Mouse (Mus musculus) ZHBTc4 (cell line): ENCODE data around the gene Pfkl.
"Not testable (repeated sequence)": the region's sequence is repeated elsewhere in the genome, so short reads cannot be mapped to it uniquely, and the experiment has no call there.

Source experiments
- DNase-seq: peaks from one replicate; pipeline ENCODE4 v3.0.0-alpha.2; 2011; ENCODE audit warnings: low read depth, low spot score

Gene Pfkl

DNA sequence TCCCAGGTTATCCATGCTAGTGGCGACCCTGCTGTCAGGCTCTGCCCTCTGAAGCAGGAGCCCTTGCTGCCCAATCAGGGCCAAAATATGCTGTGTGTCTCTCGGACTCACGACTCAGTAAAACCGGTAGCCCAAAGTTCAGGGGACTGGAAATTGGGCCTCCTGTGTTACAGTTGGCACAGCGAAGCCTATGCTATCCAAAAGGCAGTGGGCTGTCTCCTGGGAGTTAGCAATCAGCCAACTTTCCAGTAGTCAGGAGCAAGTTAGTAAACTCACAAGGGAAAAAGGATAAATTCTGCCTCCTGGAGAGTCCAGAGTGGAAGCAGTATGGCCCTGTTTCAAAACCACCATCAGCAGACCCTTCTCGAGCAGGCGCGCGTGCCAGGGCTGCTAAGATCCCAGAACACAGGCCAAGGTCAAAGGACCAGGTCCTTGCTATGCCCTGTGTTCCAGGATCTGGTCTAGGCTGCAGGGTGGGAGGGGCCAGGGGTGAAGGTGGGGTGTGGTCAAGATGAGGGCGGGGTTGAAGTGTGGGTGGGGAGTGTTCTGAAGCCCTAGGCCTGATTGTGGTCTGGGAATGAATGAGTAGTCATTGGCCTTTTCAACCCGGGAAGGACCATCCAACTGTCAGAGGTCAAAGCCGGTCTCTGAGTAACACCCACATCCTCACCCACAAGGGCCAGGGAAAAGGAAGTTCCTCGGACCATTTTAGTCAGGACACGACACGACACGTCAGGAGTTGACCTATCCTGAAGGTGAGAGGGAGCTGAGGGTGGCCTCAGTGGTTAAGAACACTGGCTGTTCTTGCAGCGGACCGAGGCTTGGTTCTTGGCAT, 3.0 kb upstream of the Pfkl start:
- peak; percentile 86 for DNase-seq

DNA sequence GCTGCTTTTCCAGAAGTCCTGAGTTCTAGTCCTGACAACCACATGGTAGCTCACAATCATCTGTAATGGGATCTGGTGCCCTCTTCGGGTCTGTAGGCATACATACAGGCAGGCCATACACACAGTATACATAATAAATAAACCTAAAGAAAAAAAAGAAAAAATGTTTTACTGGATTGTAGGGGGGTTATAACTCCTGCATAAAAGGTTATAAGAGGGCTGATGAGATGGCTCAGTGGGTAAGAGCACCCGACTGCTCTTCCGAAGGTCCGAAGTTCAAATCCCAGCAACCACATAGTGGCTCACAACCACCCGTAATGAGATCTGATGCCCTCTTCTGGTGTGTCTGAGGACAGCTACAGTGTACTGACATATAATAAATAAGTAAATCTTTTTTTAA, 1.2 kb upstream of the Pfkl start:
- DNase-seq: not testable (repeated sequence)

DNA sequence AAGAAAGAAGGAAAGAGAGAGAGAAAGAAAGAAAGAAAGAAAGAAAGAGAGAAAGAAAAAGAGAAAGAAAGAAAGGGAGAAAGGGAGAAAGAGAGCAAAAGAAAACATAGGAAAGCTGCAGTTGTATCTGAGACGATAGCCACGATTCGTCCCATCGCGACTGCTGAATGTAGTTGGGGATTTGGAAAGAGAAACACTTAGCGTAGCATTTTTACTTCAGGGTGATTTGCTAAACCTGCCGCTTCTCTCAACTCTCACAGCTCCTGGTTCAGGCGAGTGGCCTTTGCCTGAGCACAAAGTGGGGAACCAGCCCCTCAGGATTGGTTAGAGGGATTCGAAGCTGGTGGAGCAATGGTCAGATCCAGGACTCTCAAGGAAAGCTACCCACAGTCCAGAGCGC, 452 bp upstream of the Pfkl start:
- peak; percentile 23 for DNase-seq

DNA sequence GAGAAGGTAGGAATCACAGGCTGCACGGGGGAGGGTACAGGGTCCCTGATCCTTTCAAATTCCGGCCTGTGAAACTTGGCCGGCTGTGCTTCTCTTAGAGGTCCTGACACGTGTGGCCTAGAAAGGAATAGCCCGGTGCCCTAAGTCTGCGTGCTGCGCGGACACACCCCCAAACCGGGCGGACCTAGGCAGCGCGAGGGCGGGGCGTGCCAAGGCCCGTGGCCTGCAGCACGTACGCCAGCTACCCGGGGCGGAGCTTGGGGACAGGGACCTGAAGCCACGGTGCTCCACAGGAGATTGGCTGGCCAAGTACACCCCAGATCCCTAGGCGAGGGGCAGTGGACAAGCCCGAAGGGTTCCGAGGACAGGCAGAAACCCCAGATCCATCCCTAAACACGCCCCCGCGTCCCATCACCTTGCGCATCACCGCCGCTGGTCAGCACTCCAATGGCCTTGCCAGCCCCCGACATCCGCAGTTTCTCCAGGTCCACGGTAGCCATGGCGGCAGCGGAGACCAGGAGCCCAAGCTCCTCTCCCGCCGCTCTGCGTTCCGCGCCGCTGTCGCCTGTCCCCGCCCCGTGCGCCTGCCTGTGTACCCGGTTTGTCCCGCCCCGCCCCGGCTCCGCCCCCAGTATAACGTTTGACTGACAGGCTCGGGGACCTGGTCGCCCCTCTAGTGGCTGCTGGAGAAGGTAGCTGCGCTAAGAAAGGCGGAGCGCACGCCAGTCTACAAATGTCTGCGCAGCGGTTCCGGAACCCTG, 519 bp downstream of the Pfkl start:
- DNase-seq: peak; percentile 99

DNA sequence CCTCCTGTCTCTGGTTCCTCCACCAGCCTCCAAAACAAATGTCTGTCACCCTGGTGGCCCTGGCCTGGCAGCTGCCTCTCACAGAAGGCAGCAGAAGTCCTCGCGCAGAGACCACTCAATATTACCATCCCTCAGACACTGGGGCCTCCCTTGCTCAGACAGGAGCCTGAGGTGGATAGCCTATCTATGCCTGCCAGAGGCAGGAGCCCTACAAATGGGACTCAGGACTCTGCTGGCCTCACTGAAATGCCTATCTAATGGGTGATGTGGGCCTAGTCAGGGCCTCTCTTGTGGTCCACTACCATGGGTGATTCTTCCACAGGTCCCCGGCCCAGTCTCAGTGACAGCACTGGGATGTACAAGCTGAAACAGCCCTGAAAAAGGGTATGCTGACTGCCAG, 1.7 kb downstream of the Pfkl start:
- no peak for DNase-seq

DNA sequence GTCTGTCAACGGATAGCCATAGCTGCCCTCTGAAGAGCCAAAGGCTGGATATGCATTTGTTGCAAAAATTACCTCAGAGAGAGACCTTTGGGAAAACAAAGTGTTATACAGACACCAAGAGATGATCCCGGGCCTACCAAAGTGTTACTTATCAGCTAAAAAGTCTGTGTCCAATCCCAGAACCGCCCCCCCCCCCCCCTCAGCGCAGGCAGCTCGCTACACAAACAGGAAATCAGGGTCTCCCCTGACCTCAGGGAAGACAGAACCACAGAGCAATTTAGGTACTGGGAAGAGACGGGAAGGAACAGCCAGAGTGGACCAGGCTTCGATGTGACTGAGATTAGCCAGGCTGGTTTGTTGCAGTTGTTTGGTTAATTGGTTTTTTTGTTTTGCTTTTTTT, 2.7 kb downstream of the Pfkl start:
- DNase-seq: no peak

DNA sequence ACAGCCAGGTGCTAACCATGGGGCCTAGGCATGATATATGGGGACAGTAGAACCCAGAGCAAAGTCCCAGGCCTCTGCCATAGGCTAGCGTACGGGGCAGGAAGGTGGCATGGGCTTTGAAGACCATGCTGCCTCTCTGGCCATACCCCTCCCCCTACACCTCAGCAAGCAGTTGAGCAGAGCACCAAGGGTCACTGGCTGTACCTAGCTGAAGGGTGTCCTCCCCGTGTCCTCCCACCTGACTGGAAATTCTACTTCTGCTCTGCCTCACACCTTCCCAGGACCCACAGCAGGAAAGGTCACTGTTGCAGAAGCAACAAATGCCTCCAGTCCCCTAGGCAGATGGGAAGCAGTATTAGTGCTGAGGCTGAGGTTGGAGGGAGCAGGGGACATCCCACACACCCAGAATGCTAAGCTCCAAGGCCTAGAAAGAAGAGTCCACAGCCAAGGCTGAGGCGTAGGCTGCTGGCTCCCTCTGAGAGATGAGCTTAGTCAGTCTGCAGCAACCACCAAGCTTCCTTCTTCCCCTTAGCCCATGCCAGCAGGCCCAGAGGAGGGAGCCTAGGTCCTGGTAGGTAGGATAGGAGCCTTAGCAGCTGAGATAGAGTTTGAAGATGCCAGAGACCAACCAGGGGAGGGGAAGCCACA, 4.0 kb downstream of the Pfkl start:
- DNase-seq: no peak

DNA sequence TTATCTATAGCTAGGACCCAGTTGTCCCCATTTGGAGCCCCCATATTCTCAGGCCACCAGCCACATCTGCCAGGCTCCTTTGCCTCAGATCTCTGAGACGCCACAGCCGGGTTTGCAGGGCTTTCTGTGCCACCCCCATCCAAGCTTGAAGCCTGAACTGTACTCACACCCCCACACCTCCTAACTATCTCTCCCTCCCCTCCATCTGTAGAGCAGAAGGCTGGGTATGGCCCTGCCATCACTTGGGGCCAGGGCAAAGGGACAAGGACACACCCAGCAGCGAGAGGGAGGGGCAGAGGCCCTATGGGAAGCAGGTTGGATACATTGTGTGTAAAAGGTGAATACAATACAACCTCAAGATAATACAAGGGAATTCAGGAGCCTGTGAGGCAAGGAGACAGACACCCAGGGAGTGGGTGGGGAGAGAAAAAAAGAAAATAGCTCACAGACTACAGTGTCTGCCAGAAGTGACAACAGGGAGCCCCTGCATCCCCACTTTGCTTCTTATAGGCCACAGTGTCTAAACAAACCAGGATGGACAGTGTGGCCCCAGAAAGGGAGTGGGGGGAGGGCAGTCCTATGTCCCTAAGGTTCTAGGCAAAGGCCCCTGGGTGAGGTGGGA, 5.3 kb downstream of the Pfkl start:
- no peak for DNase-seq

DNA sequence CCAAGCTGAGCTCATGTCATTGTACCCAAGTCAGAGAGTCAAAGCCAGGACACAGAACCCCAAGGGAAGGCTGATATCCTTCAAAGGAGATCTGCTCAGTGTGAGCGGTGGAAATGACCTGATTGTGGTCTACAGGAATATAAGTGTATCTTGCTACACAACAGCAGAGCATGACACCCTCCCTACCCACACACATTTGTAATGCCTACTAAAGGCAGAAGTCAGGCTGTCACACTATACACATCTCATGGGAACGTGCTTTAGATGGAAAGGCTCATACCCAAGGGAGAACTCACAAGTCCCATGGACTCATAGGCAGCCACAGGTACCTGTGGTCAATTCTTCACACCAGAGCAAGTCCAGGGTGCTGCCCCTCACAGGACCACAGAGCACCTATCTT, 7.6 kb downstream of the Pfkl start:
- no peak for DNase-seq

DNA sequence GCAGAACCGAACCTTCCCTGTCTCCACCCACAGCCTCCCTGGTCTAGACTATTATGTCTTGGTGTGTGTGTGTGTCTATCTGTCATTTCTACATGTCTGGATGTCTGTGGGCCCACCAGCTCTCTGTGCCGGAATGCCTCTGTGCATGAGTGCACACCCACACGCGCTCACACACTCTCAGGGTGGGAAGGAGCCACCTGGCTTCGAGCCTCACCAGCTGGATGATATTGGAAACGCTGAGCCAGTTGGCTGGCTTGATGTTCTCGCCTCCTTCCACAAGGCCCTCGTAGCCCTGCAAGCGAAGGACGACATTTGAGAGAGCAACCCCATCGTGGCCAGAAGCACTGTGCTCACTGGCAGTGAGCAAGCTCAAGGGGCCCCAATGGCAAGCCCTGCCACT, 8.1 kb downstream of the Pfkl start:
- DNase-seq: no peak

DNA sequence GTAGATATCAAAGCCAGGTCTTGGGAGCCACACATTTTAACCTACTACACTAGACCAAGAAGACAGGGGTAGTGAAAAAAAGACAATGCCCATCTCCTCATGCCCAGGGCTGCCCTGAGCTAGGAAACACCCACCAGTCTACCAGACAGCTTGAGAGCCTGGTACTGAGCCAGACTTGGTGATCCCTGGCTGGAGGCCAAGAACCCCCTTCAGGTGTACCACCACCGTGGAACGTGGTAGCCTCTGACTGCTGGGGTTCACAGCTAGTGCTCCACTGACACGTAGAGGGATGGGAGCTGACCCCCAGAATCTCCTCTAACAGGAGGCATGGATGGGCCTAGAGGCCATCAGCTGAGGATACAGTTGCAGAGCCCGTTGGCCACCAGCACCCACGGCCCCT, 9.7 kb downstream of the Pfkl start:
- DNase-seq: no peak

DNA sequence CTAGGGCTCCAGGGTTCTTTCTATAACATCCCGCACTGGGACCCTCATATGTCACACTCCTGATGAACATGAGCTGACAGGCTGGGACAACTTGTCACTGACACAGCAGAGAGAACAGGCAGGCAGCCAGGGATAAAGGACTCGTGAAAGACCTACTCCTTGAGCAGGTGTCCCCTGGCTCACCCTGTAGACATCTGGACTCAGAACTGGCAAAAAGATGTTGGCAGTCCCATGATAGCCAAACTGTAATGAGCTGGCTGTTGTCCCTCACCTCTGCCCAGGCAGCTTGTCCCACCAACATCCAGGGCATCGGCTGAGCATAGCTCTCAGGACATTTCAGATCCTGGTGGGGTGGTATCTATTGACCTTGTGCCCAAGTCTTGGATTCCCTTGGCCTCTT, 14.2 kb downstream of the Pfkl start:
- no peak for DNase-seq

DNA sequence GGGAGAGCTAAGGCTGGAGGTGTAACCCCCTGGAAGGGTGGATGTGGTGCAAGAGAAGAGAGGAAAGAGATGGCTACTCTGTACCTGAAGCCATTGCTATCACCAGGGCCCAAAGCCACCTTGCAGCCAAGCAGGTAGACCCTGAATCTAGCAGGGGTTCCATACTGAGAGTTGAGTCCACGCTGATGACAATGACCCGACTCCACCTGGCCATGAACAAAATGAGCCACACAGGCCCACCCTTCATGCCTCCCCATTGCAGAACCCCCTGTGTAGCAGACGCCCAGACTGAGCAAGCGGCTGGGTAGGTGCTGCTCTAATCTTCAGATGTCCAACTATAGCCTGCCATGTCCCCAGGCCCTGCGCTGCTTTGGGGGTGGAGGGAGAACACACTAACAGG, 24.1 kb downstream of the Pfkl start:
- DNase-seq: no peak

DNA sequence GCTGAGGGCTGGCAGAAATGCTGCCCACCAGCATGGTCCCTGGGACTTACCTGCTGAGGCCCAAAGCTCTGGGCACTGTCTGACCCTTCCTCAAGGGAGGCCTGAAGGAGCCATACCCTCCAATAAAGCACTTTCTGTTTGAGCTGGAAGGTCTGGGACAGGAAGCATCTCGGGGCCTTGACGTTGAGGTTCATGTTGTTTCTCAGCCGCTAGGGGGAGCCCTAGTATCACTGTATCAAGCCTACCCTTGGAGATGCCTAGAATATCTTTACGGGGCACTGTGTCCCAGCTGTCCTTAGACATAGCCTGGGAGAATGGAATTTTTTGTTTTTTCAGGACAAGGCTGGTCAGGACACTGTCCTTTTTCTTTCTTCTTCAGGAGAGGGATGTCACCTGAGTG, 25.2 kb downstream of the Pfkl start:
- DNase-seq: peak; percentile 87

DNA sequence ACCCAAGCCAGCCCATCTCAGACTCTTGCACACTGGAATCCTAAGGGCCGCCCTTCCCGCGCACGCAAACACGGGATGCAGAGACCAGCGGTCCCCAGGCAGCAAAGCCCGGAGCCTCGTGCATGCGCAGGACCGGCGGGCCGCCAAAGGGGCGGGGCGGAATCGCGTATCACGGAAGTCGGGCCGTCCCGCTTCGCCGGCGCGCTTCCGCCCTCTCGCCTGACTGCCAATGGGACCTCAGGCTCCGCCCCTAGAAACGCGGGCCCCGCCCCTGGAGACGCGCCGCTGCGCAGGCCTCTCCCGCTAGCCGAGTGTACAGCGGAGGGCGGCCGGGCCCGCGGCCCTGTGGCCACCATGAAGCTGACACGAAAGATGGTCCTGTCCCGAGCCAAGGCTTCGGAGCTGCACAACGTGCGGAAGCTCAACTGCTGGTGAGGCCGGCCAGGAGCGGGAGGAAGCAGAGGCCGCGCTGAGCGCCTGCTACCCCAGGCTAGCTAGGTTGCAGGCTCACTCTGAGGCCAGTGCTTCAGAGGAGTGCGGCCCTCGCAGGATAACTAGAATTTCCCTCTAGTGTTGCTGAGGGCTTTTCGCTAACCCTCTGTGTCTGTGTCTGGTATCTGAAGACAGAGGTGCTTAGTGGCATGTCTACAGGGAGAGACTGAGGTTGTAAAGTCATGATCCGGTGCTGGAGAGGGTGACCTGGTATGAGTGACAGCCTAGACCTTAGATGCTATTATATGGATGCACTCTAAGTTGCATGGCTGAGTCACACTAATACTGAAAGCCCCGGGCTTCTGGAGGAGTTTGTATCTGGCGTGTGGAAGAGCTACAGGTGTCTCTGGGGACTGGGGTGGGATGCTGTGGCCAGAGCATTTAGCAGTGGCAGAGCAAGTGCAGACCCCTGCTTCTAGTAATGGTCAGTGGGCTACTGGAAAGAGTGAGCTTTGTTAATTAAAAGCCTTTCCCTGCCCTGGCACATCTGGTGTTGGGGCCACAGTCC, 31.2 kb downstream of the Pfkl start, which contains the start of gene 1810043G02Rik:
1810043G02Rik (plus strand) TSS at position 174 of the 1,000 bp plus-strand sequence.
- DNase-seq: peak; percentile 98

DNA sequence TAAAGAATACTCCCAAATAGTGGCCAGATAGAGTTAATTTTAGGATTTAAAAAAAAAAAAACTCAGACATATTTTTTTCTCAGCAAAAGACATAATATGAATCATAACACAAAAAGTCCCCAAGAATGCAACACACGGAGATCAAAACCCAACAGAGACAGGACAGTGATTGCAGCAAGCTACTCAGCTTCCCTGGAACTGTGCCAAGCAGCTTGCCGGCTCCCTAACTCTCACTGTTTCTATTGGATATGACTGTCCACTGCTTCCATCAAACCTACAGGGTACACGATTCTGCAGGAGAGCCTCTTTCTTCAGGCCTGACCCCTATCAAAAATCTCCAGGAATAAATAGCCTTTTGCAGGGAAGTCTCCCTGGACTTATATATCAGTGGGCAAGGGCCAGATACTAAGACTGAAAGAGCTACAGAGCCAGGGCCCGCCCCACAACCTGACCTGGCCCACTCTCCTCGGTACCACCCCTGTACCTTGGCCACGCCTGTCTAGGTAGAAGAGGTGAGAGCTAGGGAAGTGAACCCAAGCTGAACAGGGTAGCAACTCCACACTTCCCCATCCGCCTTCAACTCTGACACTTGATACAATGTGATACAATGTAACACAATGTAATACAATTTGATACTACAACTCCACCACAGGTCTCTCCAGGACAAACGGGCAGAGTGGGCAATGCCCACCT, 33.3 kb downstream of the Pfkl start:
- no peak for DNase-seq

DNA sequence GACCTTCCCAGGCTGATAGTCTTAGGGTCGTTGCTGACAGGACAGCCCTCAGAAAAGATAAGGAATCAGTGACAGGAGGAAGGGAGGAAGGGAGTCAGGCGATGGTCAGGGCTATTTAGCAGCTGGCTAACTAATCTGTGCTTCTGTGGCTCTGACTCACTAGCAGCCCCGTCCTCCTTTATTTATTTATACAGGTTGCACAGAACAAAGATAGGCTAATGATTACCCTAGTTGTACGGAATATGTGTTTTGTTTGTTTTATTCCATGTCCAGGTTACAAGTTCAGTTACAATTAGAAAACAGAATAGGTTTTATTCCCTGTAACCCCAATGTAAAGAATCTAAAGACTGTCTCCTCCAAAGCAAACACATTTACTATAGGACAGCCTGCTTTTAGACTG, 34.2 kb downstream of the Pfkl start:
- no peak for DNase-seq

DNA sequence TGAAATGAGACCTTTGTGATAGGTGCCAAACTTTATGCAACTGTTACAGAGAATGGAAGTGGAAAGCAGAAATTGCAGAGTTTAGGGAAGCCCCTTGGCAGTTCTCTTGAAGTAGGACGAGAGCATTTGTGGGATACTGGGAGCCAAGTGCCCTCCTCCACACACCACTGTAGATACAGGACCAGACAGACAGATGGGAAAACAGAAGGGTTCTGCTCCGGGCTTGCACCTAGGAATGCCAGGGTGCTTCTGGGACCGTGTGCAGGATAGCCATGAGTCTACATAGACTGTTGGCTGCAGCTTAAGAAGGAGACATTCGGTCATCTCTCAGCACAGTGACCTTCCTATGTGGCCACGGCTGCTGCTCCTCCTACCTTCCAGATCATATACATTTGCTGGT, 35.1 kb downstream of the Pfkl start:
- DNase-seq: no peak

DNA sequence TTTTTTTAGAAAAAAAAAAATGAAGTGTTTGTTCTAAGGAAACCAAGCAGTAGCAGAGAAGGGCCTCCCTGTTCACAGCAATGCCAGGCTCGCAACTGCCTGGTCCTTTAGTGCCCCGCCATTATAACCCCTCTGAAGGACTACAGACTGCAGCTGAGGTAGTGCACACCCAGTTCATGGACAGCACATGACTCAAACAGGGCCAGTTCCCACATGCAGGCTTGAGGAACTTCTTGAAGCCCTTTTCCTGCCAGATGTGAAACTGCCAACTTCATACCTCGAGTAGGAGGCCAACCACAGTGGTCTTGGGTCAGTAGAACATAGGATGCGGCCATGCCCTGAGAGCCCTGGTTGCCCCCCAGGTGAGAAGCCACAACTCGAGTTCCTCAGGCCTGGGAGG, 35.6 kb downstream of the Pfkl start:
- DNase-seq: no peak
